In genomic region chr7:66791022-66791421, GRCm38 (mm10) we compare ENCODE assay signal across 20 mouse cellular contexts. TPM values are rescaled to one million over a fixed set of nuclear protein-coding genes. Genes with fewer than 3 reads are reported as not detected.
"Had no signal": no experiment of that assay in that cellular context is flagged by ENCODE, and none has a peak within 500 bp of the region (broad histone marks: within the 10 kb centered on the region; RNA-seq: fewer than 3 reads in every experiment).

No protein-coding gene starts in this region.

- DNase-seq: lung, embryonic 14.5 days; midbrain, embryonic 14.5 days; retina, postnatal 1 day; right cerebral cortex, adult 18-20 months; right cerebral cortex, postnatal 25 days; right cerebral cortex, postnatal 4 days; spleen, adult 18-20 months; thymus, adult 2 months; thymus, postnatal 25 days; thymus, postnatal 4 days had no signal

- ATAC-seq: midbrain, embryonic 16.5 days had no signal

- H3K36me3 ChIP-seq: midbrain, embryonic 10.5 days; midbrain, embryonic 12.5 days; neural tube, embryonic 13.5 days; neural tube, embryonic 15.5 days had no signal

- H3K4me1 ChIP-seq: midbrain, embryonic 12.5 days had no signal

- H3K4me2 ChIP-seq: lung, embryonic 14.5 days; midbrain, embryonic 12.5 days; neural tube, embryonic 13.5 days; neural tube, embryonic 15.5 days had no signal

- H3K27me3 ChIP-seq: midbrain, embryonic 12.5 days; neural tube, embryonic 13.5 days; neural tube, embryonic 15.5 days had no signal

- H3K27ac ChIP-seq: liver, embryonic 14.5 days; midbrain, embryonic 10.5 days; midbrain, embryonic 12.5 days; neural tube, embryonic 13.5 days; neural tube, embryonic 15.5 days had no signal

- H3K9ac ChIP-seq: liver, embryonic 14.5 days; lung, embryonic 14.5 days; midbrain, embryonic 12.5 days; neural tube, embryonic 13.5 days; neural tube, embryonic 15.5 days had no signal

- H3K9me3 ChIP-seq: midbrain, embryonic 10.5 days; midbrain, embryonic 12.5 days; neural tube, embryonic 13.5 days; neural tube, embryonic 15.5 days had no signal

- H3K4me3 ChIP-seq: midbrain, embryonic 10.5 days; midbrain, embryonic 12.5 days; myocyte; neural tube, embryonic 13.5 days; neural tube, embryonic 15.5 days had no signal

RNA-seq across cellular contexts. Expression of gene Cers3, which starts 47.7 kb away (rescaled TPM):
- total RNA-seq: megakaryocyte, adult 5-6 weeks had no signal
- polyA plus RNA-seq: small intestine, adult 2 months had no signal

RNA-seq across cellular contexts. Expression of gene Adamts17, which starts 48.5 kb away (rescaled TPM):
- total RNA-seq: megakaryocyte-erythroid progenitor cell, adult 5-6 weeks had no signal
